Mouse (Mus musculus) limb, embryonic 14.5 days (tissue): Measurements from ENCODE around the gene Nexmif. TPM values are rescaled to one million over a fixed set of nuclear protein-coding genes. Genes with fewer than 3 reads are reported as not detected.

ENCODE experiments used
- ATAC-seq: fragments of 200-750 bp; cut with Nextera tagmentation; 2 replicates; pipeline ENCODE4 v1.8.0; 2017; ENCODE audit warnings: low read depth, moderate number of reproducible peaks, moderate TSS enrichment; ENCODE audit not compliant: low FRiP score
- DNase-seq: peaks from one replicate; pipeline ENCODE4 v3.0.0-alpha.2; 2015; ENCODE audit warnings: low spot score
- H3K27ac ChIP-seq: fragments of 300-500 bp; sonication (generic); replicated peaks from 2 replicates; pipeline ENCODE4 v1.5.1; 2014; ENCODE audit warnings: low read depth, mild to moderate bottlenecking, low read length, moderate library complexity, mixed read lengths
- H3K27me3 ChIP-seq: fragments of 300-500 bp; sonication (generic); 2 replicates; pipeline ENCODE4 v1.6.1; 2014; ENCODE audit warnings: low read length, mixed read lengths; ENCODE audit not compliant: control insufficient read depth, insufficient read depth
- H3K36me3 ChIP-seq: fragments of 300-500 bp; sonication (generic); 2 replicates; pipeline ENCODE4 v1.6.1; 2014; ENCODE audit warnings: mild to moderate bottlenecking, low read length, moderate library complexity, mixed read lengths; ENCODE audit not compliant: control insufficient read depth, insufficient read depth
- H3K4me1 ChIP-seq: fragments of 300-500 bp; sonication (generic); 2 replicates; pipeline ENCODE4 v1.6.1; 2014; ENCODE audit warnings: antibody characterized with exemption, low read length, mixed read lengths; ENCODE audit not compliant: control insufficient read depth, insufficient read depth
- H3K4me2 ChIP-seq: fragments of 300-500 bp; sonication (generic); replicated peaks from 2 replicates; pipeline ENCODE4 v1.6.1; 2014; ENCODE audit warnings: low read depth, mild to moderate bottlenecking, low read length, moderate library complexity; ENCODE audit not compliant: severe bottlenecking
- H3K4me3 ChIP-seq: fragments of 300-500 bp; sonication (generic); replicated peaks from 2 replicates; pipeline ENCODE4 v1.5.1; 2014; ENCODE audit warnings: low read length
- H3K9ac ChIP-seq: fragments of 300-500 bp; sonication (generic); 2 replicates; pipeline ENCODE4 v1.6.1; 2014; ENCODE audit warnings: mild to moderate bottlenecking, low read depth, low read length, moderate library complexity; ENCODE audit not compliant: severe bottlenecking
- H3K9me3 ChIP-seq: fragments of 300-500 bp; sonication (generic); 2 replicates; pipeline ENCODE4 v1.6.1; 2016; ENCODE audit warnings: low read length; ENCODE audit not compliant: control insufficient read depth
- POLR2A ChIP-seq: fragments of 200-500 bp; IDR thresholded peaks from 2 replicates; pipeline ENCODE4 v1.8.0; 2012; ENCODE audit warnings: inconsistent platforms, mild to moderate bottlenecking, moderate library complexity, borderline replicate concordance; ENCODE audit not compliant: insufficient read depth, insufficient read length; ENCODE audit errors: extremely low read depth
- WGBS: fragments of 180-500 bp; shearing (Covaris S2); extraction: QIAGEN DNeasy Blood & Tissue Kit; methylation state at CpG from one replicate; pipeline ENCODE4 v1.1.7; 2014; 5-methylcytosine and 5-hydroxymethylcytosine counted together
- microRNA counts: library from miRNA; unstranded; fragments of <30 nt; microRNA quantifications from one replicate; lab custom pipeline; 2016
- microRNA-seq: library from miRNA; unstranded; fragments of <30 nt; microRNA quantifications from one replicate; pipeline ENCODE4, GENCODE M21; 2016
- polyA plus RNA-seq, 2 experiments: library from polyadenylated mRNA; depleted of rRNA in 1 of 2; stranded (reverse) in 1 of 2; unstranded in 1 of 2; fragments of >200 nt; fragmentation: Nextera tagmentation in 1 of 2; extraction: Ambion mirVana in 1 of 2; gene quantifications; 2 replicates each; pipeline versions ENCODE4 v1.2.1 to v1.2.3; 2012 to 2014

Gene Nexmif
- polyA plus RNA-seq, 2 experiments: 2.1 to 4.7 TPM

DNA sequence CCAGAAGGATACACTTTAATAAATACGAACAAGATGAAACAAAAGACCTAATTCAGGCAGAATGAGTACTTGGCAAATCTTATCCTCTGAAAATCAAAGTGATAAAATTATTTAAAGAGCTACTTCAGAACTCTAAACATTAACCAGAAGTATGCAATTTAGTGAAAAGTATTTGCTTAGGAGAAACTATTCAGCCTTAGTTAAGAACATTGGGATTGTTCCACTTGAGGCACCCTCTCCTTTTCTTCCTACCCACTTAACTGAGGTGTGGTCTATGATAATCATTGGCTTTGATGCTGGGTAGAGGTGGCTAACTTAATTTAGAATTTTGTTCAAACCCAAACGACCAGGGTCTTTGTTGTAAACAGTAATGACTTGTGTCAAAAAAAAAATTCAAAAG lies 146.1 kb downstream of the Nexmif start:
- no peaks in the 10 kb centered on the region for H3K9me3 ChIP-seq
- no peaks in the 10 kb centered on the region for H3K27me3 ChIP-seq
- no peak for TF ChIP-seq POLR2A
- H3K4me3 ChIP-seq: no peak overlapping the region
- H3K9ac ChIP-seq: no peak overlapping the region
- H3K4me1 ChIP-seq: no peaks in the 10 kb centered on the region
- no peak overlapping the region for H3K27ac ChIP-seq
- no peaks in the 10 kb centered on the region for H3K36me3 ChIP-seq
- no peak overlapping the region for H3K4me2 ChIP-seq
- ATAC-seq (no peak), DNase-seq (no peak)
- whole genome bisulfite sequencing: 49% methylated on average over 2 of the region's 2 CpGs

DNA sequence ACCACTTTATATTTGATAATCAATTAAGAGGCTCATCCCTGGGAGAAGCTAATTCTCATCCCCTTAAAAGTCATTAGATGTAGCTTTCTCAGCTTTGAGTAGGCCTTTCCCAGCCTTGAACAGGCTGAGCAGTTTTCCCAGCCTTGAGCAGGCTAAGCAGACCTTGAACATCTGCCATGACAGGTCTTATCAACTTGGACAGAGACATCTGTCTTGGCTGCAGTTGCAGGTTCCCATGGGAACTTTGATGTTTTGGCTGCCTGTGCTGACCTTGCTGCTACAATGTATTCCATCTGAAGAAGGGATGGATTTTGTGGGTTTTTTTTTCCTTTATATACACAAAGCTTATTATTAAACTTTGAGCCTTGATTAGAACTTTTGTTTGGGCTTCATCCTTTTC lies 160.7 kb downstream of the Nexmif start:
- H3K27me3 ChIP-seq: peaks cover 4% of the 10 kb centered on the region; the same call in 1 of the 2 replicates
- DNase-seq: no peak
- H3K4me2 ChIP-seq: no peak overlapping the region
- no peaks in the 10 kb centered on the region for H3K9me3 ChIP-seq
- TF ChIP-seq POLR2A: no peak
- no peak overlapping the region for H3K4me3 ChIP-seq
- H3K36me3 ChIP-seq: no peaks in the 10 kb centered on the region
- H3K9ac ChIP-seq: no peak overlapping the region
- ATAC-seq: no peak
- H3K27ac ChIP-seq: no peak overlapping the region
- no peaks in the 10 kb centered on the region for H3K4me1 ChIP-seq

DNA sequence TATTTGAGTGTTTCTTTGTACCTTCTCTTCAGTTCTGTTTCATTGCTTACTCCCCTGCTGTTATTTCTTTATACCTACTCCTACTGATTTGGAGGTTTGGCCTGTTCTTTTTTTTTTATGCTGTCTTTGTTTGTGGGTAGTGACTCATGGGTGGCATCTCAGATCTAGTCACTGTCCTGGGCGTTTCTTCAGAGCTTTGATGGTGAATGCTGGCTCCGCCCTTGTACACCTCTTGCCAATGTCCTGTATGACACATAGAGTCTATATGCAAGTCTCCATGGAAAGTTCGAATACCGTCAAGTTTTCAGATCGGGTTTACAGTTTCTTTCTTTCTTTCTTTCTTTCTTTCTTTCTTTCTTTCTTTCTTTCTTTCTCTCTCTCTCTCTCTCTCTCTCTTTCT lies 167.1 kb downstream of the Nexmif start:
- Histone ChIP-seq H3K36me3 (no peaks in the 10 kb centered on the region), H3K27me3 (no peaks in the 10 kb centered on the region), H3K9ac (no peak overlapping the region), H3K4me3 (no peak overlapping the region), H3K4me1 (no peaks in the 10 kb centered on the region), H3K4me2 (no peak overlapping the region), H3K27ac (no peak overlapping the region), H3K9me3 (no peaks in the 10 kb centered on the region)
- DNase-seq (no peak), ATAC-seq (no peak)
- 82% methylated on average over 5 of the region's 5 CpGs for WGBS
- TF ChIP-seq POLR2A: no peak

DNA sequence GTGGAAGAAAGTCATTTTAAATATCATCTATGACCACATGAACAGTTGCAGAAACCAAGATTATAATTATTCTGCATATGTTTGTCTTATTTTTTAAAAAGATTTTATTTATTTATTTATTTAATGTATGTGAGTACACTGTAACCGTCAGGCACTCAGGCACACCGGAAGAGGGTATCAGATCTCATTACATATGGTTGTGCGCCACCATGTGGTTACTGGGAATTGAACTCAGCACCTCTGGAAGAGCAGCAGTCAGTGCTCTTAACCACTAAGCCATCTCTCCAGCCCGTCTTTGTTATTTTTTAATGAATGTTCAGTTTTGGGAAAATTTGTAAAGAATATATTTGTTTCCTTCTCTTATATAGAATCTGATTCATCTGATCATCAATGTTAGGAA lies 168.2 kb downstream of the Nexmif start:
- Histone ChIP-seq H3K27ac (no peak overlapping the region), H3K9me3 (no peaks in the 10 kb centered on the region), H3K4me1 (no peaks in the 10 kb centered on the region), H3K4me3 (no peak overlapping the region), H3K9ac (no peak overlapping the region), H3K36me3 (no peaks in the 10 kb centered on the region), H3K27me3 (no peaks in the 10 kb centered on the region), H3K4me2 (no peak overlapping the region)
- ATAC-seq: no peak
- TF ChIP-seq POLR2A: no peak
- DNase-seq: peak; percentile 10
- WGBS: 52% methylated on average over 4 of the region's 4 CpGs

MicroRNA genes within 50 kb of the gene (microRNA counts, 519-probe panel; counts per million panel counts)
- 2,545 counts per million, percentile 43 among the panel's probes with 10 or more counts for microRNA mmu-miR-672 (lab: Ali Mortazavi, UCI)

Small RNA genes lying within 50 kb of the gene (microRNA-seq; reads per million reads assigned to microRNA genes)
- not detected for gene Gm24993
- 208 reads per million, percentile 56 among the genes with 10 or more reads in this experiment for gene Mir672

Other genes with a start within 250 kb of the Nexmif start
- gene Rlim, start 219.9 kb downstream of the Nexmif start, polyA plus RNA-seq (2012; rRNA removed): 19.3 and 21.5 TPM in 2 replicates
- 32.6 and 34.7 TPM in 2 replicates for gene Rlim, start 219.9 kb downstream of the Nexmif start, polyA plus RNA-seq (2014; fragmentation: Nextera tagmentation; extraction: Ambion mirVana)
- gene Abcb7, start 212.7 kb upstream of the Nexmif start, polyA plus RNA-seq (2012; rRNA removed): 4.9 and 5.4 TPM in 2 replicates
- gene Abcb7, start 212.7 kb upstream of the Nexmif start, polyA plus RNA-seq (2014; fragmentation: Nextera tagmentation; extraction: Ambion mirVana): 7.0 and 8.0 TPM in 2 replicates